Mouse (Mus musculus) limb, embryonic 13.5 days (tissue): ENCODE measurements at regions not wholly inside any gene's neighbourhood (a gene's known extent, or its start where the extent isn't known, plus 50 kb on each side); places are given as distances from the start of the nearest gene placed in this dataset.

ENCODE experiments used
- ATAC-seq: fragments of 200-750 bp; cut with Nextera tagmentation; 2 replicates; pipeline ENCODE4 v1.8.0; 2017; ENCODE audit warnings: low read depth, moderate number of reproducible peaks, moderate TSS enrichment; ENCODE audit not compliant: low FRiP score
- H3K27ac ChIP-seq: fragments of 300-500 bp; sonication (generic); 2 replicates; pipeline ENCODE4 v1.5.1; 2015; ENCODE audit warnings: inconsistent platforms, mild to moderate bottlenecking, moderate library complexity
- H3K27me3 ChIP-seq: fragments of 300-500 bp; sonication (generic); 2 replicates; pipeline ENCODE4 v1.6.1; 2015; ENCODE audit warnings: mild to moderate bottlenecking, inconsistent platforms
- H3K36me3 ChIP-seq: fragments of 300-500 bp; sonication (generic); 2 replicates; pipeline ENCODE4 v1.6.1; 2015; ENCODE audit warnings: inconsistent platforms, mild to moderate bottlenecking, moderate library complexity
- H3K4me1 ChIP-seq: fragments of 300-500 bp; sonication (generic); 2 replicates; pipeline ENCODE4 v1.6.1; 2015; ENCODE audit warnings: inconsistent platforms
- H3K4me2 ChIP-seq: fragments of 300-500 bp; sonication (generic); replicated peaks from 2 replicates; pipeline ENCODE4 v1.6.1; 2015; ENCODE audit warnings: inconsistent platforms, mild to moderate bottlenecking, moderate library complexity
- H3K4me3 ChIP-seq: fragments of 300-500 bp; sonication (generic); 2 replicates; pipeline ENCODE4 v1.5.1; 2015; ENCODE audit warnings: moderate library complexity, mild to moderate bottlenecking, inconsistent platforms
- H3K9ac ChIP-seq: fragments of 300-500 bp; sonication (generic); 2 replicates; pipeline ENCODE4 v1.6.1; 2015; ENCODE audit warnings: mild to moderate bottlenecking, inconsistent platforms
- H3K9me3 ChIP-seq: fragments of 300-500 bp; sonication (generic); 2 replicates; pipeline ENCODE4 v1.6.1; 2016; ENCODE audit warnings: inconsistent platforms
- WGBS: fragments of 180-500 bp; shearing (Covaris S2); methylation state at CpG from one replicate; pipeline ENCODE4 v1.1.7; 2015; 5-methylcytosine and 5-hydroxymethylcytosine counted together

DNA sequence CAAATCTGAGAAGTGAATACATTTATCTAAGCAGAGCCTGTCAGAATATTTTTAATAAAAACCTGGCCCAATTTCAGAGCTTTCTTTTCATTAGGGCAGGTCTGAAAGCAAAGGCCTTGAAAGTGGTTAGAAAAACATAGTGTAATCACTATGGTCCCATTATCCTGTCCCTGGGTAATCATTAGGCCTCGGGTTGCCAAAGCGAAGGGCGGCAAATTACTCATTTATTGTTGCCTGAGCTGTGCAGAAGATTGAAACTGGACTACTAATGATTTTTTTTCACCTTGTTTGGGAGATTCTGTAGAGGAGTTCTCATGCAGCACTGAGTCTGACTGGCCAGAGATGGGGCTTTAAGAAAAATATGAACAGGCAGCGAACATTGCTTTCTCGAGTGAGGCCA, 63.7 kb upstream of the Prkd1 start:
- no peaks in the 10 kb centered on the region for H3K36me3 ChIP-seq
- no peak overlapping the region for H3K27ac ChIP-seq
- H3K9ac ChIP-seq: no peak overlapping the region
- no peaks in the 10 kb centered on the region for H3K27me3 ChIP-seq
- 55% methylated on average over 5 of the region's 5 CpGs for WGBS
- no peak overlapping the region for H3K4me2 ChIP-seq
- H3K9me3 ChIP-seq: no peaks in the 10 kb centered on the region
- no peak for ATAC-seq
- H3K4me1 ChIP-seq: no peaks in the 10 kb centered on the region
- H3K4me3 ChIP-seq: no peak overlapping the region

DNA sequence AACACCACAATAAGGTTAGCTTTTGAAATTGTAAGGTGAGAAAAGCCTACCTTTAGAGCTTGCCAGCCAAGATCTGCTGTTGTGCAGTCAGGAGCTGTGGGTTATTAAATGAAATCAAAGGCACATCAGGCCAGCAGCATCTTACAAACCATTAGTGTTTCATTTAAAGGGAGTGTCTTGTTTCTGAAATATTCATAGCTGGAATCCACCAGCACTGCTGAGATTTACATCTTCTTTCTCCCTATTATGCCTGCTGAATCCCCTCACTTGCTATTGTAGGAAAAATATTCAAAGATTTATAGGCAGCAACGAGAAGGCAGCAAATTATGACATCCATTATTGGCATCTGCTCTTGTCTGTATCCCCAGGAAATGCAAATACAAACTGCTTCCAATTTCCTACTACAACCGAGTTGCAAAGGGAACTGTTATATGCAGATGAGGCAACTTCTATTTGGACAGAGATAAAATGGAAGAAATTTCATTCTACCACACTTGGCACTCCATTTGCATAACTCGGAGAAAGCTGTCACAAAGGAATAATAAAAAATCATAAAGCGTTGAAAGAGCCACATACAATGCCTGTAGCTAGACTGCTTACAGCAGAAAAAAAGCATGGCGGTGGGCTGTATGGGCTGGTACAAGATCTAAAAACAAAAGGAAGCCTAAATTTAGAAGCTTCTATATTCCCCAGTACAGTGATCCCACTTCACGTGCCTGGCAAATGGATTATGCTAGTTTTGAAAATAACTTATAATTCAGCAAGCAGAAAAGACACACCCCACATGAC, 60.3 kb upstream of the Prkd1 start:
- Histone ChIP-seq H3K4me2 (no peak overlapping the region), H3K36me3 (no peaks in the 10 kb centered on the region), H3K27me3 (no peaks in the 10 kb centered on the region), H3K9me3 (no peaks in the 10 kb centered on the region), H3K9ac (no peak overlapping the region), H3K4me1 (no peaks in the 10 kb centered on the region), H3K27ac (no peak overlapping the region), H3K4me3 (no peak overlapping the region)
- no peak for ATAC-seq
- WGBS: 79% methylated on average over 6 of the region's 6 CpGs

DNA sequence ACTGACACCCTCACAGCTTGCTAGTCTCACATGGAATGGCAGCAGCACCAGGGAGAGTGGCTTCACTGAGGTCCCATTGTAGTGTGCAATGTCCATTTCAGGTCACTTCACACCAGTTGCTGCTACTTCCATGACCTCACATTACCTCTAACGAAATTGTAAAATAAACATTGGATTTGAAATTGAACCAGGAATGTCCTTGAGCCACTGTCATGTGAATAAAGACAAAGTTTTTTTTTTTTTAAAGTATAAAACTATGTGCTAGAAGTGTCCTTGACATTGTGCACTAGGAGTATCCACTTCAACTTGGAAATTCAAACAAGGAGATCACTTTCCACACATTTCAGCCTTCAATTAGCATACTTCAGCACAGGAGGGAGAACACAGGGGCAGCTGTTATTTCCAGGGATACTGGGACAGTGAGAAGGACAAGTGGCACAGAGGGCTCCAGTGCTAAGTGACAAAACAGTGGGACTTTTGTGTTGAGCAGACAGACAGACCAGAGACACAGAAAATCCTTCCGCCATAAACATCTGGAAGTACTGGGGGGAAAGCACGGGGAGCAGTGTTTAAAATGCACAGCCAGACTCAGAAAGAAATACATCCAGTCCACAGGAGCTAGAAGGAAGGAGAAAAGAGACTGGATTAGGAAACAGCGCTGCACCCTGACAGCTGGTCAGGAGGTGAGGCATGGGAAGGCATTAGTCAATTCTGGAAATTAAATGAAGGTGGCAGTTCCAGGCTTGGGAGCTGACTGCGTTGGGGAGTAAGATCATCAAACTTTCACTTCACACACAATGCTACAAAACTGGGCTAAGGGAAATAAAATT, 49.9 kb upstream of the Prkd1 start:
- no peak for ATAC-seq
- Histone ChIP-seq H3K27ac (no peak overlapping the region), H3K27me3 (no peaks in the 10 kb centered on the region), H3K9ac (no peak overlapping the region), H3K36me3 (no peaks in the 10 kb centered on the region), H3K9me3 (no peaks in the 10 kb centered on the region), H3K4me2 (no peak overlapping the region), H3K4me3 (no peak overlapping the region), H3K4me1 (no peaks in the 10 kb centered on the region; the same call in 1 of the 2 replicates)
- WGBS: 43% methylated on average over 5 of the region's 5 CpGs
